Mouse (Mus musculus) intestine, embryonic 16.5 days (tissue): Measurements from ENCODE around the gene Cdh23. TPM values are rescaled to one million over a fixed set of nuclear protein-coding genes. Genes with fewer than 3 reads are reported as not detected.
A peak's percentile ranks its signal among the peaks of the same experiment; 100 is the strongest.

ENCODE experiments used
- ATAC-seq: fragments of 200-750 bp; cut with Nextera tagmentation; 2 replicates; pipeline ENCODE4 v1.8.0; 2017; ENCODE audit warnings: moderate TSS enrichment, moderate library complexity
- H3K27ac ChIP-seq: fragments of 300-500 bp; sonication (generic); 2 replicates; pipeline ENCODE4 v1.5.1; 2014; ENCODE audit warnings: mild to moderate bottlenecking, low read length
- H3K27me3 ChIP-seq: fragments of 300-500 bp; sonication (generic); replicated peaks from 2 replicates; pipeline ENCODE4 v1.6.1; 2014; ENCODE audit warnings: low read length, control low read depth, mixed read lengths; ENCODE audit not compliant: control insufficient read depth, insufficient read depth
- H3K36me3 ChIP-seq: fragments of 300-500 bp; sonication (generic); 2 replicates; pipeline ENCODE4 v1.6.1; 2014; ENCODE audit warnings: low read length, control low read depth; ENCODE audit not compliant: control insufficient read depth, insufficient read depth
- H3K4me1 ChIP-seq: fragments of 300-500 bp; sonication (generic); 2 replicates; pipeline ENCODE4 v1.6.1; 2014; ENCODE audit warnings: low read length, control low read depth, mixed read lengths; ENCODE audit not compliant: control insufficient read depth, insufficient read depth
- H3K4me2 ChIP-seq: fragments of 300-500 bp; sonication (generic); 2 replicates; pipeline ENCODE4 v1.6.1; 2014; ENCODE audit warnings: low read depth, low read length, control low read depth
- H3K4me3 ChIP-seq: fragments of 300-500 bp; sonication (generic); 2 replicates; pipeline ENCODE4 v1.5.1; 2014; ENCODE audit warnings: mild to moderate bottlenecking, low read length
- H3K9ac ChIP-seq: fragments of 300-500 bp; sonication (generic); 2 replicates; pipeline ENCODE4 v1.6.1; 2014; ENCODE audit warnings: low read depth, low read length
- H3K9me3 ChIP-seq: fragments of 300-500 bp; sonication (generic); 2 replicates; pipeline ENCODE4 v1.6.1; 2016; ENCODE audit warnings: low read length, control low read depth; ENCODE audit not compliant: control insufficient read depth
- WGBS: fragments of 180-500 bp; shearing (Covaris S2); extraction: QIAGEN DNeasy Blood & Tissue Kit; methylation state at CpG from one replicate; pipeline ENCODE4 v1.1.7; 2014; 5-methylcytosine and 5-hydroxymethylcytosine counted together
- polyA plus RNA-seq: library from polyadenylated mRNA; unstranded; fragments of >200 nt; fragmentation: Nextera tagmentation; extraction: Ambion mirVana; gene quantifications from 2 replicates; pipeline ENCODE4 v1.2.1, GENCODE M21; 2015

Gene Cdh23
- polyA plus RNA-seq, 1 experiment from 2014 or later: 0.33 TPM

- H3K4me1 ChIP-seq: peaks cover 17% of the 10 kb centered on the region
- no peak overlapping the region for H3K27ac ChIP-seq
- no peak overlapping the region for H3K9ac ChIP-seq
- WGBS: 37% methylated on average over 6 of the region's 6 CpGs
- H3K4me2 ChIP-seq: no peak overlapping the region
- no peaks in the 10 kb centered on the region for H3K9me3 ChIP-seq
- ATAC-seq: no peak
- H3K36me3 ChIP-seq: no peaks in the 10 kb centered on the region
- H3K27me3 ChIP-seq: no peaks in the 10 kb centered on the region
- no peak overlapping the region for H3K4me3 ChIP-seq
These were observed 422.9 kb downstream of the Cdh23 start for GRCm38 (mm10) chr10:60273382-60273781.

DNA sequence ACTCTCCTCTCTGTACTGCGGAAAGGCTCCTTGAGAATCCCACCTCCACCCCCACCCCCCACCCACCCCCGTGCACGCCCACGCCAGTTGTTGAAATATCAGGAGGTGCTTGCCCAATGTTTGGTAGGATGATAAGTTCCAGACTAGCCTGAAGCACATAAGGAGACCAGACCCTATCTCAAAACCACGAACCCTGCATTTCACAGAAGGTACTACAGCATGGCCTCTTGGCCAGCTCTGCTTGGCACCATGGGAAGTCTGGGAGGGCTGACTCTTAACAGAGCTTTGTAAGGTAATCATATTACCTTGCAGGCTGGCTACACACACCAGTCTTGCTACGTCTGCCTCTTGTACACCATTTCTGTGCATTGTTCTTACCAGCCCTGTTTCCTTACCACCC lies 424.0 kb downstream of the Cdh23 start:
- Histone ChIP-seq H3K27me3 (no peaks in the 10 kb centered on the region), H3K9me3 (no peaks in the 10 kb centered on the region), H3K27ac (no peak overlapping the region), H3K4me1 (peaks cover 17% of the 10 kb centered on the region), H3K36me3 (no peaks in the 10 kb centered on the region), H3K9ac (no peak overlapping the region), H3K4me3 (no peak overlapping the region), H3K4me2 (no peak overlapping the region)
- 29% methylated on average over 6 of the region's 6 CpGs for WGBS
- no peak for ATAC-seq

DNA sequence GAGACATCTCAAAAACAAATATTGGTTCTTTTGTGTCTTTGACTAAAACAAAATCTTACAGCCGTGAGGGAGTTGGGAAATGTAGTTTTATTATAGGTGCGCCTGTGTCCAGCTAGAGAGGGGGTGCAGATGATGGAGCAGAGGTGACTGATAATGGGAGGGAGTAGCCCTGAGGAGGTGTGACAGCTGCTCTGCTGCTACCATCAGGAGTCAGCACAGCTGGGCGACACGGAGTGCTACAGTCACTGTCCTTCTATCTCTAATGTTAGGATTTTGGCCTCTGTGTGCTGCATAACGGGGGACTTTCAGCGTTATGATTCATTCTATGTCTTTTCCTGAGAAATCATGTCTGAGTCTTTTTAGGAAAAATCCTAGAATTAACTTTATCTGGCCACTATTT lies 425.3 kb downstream of the Cdh23 start:
- Histone ChIP-seq H3K9ac (no peak overlapping the region), H3K27me3 (no peaks in the 10 kb centered on the region), H3K36me3 (no peaks in the 10 kb centered on the region), H3K4me3 (no peak overlapping the region), H3K4me1 (peaks cover 17% of the 10 kb centered on the region), H3K9me3 (no peaks in the 10 kb centered on the region), H3K4me2 (no peak overlapping the region), H3K27ac (no peak overlapping the region)
- peak; percentile 43; the same call in 1 of the 2 replicates for ATAC-seq
- 51% methylated on average over 6 of the region's 6 CpGs for WGBS

DNA sequence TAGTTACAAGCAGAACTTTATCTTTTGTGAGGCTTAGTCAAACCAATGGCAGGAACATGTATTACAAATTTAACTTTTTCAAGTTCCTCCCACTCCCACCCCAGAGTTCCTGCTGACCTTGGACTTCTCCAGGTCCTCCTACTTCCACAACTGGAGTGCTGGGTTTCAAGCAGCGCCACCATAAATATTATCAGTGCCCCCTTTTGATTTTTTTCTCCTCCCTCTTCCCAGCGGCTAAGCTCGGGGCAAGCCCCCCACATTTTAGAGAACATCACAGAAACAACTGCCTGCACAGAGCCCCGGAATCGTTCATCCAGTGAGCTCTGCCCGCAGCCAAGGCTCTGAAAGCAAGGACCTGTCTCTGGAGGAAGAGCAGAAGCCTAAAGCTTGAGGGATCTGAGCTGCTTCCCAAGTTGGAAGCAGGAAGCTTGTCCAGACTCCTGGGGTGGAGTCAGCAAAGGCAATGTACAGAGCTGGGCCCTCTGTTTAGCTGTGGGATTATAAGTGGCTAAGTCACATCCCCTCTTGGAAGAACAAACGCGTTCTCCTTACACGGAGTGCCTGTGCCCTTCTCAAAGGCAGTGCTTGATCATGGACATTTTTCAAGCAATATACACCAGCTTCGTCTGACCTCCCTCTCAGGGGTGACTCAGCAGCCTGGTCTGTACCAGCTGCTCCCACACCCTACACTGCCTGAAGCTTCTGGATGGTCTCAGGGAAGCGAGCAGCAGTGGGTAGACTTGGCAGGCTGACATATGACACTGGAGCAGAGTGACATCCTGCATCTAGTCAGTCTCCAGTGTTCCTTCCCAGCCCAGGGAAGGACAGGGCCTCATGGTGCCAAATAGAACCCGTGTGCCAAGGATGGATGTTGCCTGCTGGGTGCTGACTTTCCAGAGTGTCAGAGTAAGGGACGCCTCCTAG lies 426.9 kb downstream of the Cdh23 start:
- Histone ChIP-seq H3K9ac (no peak overlapping the region), H3K36me3 (no peaks in the 10 kb centered on the region), H3K27ac (peak overlapping the region; percentile 38), H3K4me3 (no peak overlapping the region), H3K4me1 (peaks cover 22% of the 10 kb centered on the region), H3K4me2 (no peak overlapping the region), H3K27me3 (no peaks in the 10 kb centered on the region), H3K9me3 (no peaks in the 10 kb centered on the region)
- ATAC-seq: peak; percentile 37
- WGBS: 50% methylated on average over 13 of the region's 13 CpGs

DNA sequence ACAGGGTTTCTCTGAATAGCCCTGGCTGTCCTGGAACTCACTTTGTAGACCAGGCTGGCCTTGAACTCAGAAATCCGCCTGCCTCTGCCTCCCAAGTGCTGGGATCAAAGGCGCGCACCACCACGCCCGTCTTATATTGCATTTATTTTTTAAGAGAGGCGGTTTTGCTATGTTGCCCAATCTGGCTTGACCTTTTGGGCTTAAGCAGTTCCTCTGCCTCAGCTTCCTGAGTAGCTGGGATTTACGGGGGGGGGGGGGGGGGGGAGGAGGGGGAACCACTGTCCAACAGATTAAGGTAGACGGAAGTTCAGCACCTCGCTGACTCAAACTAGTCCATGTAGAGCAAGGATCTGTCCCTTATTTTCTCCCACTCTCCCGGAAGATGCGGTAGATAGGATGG lies 427.6 kb downstream of the Cdh23 start:
- Histone ChIP-seq H3K27me3 (no peaks in the 10 kb centered on the region), H3K27ac (no peak overlapping the region), H3K9me3 (no peaks in the 10 kb centered on the region), H3K36me3 (no peaks in the 10 kb centered on the region), H3K4me2 (no peak overlapping the region), H3K9ac (no peak overlapping the region), H3K4me1 (peaks cover 22% of the 10 kb centered on the region), H3K4me3 (no peak overlapping the region)
- WGBS: 86% methylated on average over 10 of the region's 11 CpGs
- no peak for ATAC-seq

GRCm38 (mm10) chr10:60266842-60267401 lies 429.4 kb downstream of the Cdh23 start:
- Histone ChIP-seq H3K9ac (no peak overlapping the region), H3K27me3 (no peaks in the 10 kb centered on the region), H3K4me1 (peaks cover 23% of the 10 kb centered on the region), H3K9me3 (no peaks in the 10 kb centered on the region), H3K4me2 (no peak overlapping the region), H3K4me3 (no peak overlapping the region), H3K27ac (no peak overlapping the region), H3K36me3 (no peaks in the 10 kb centered on the region)
- no peak for ATAC-seq
- WGBS: 79% methylated on average over 8 of the region's 8 CpGs

GRCm38 (mm10) chr10:60265252-60265651 lies 431.0 kb downstream of the Cdh23 start:
- ATAC-seq: no peak
- no peak overlapping the region for H3K4me2 ChIP-seq
- peaks cover 18% of the 10 kb centered on the region for H3K4me1 ChIP-seq
- no peak overlapping the region; the same call in 1 of the 2 replicates for H3K9ac ChIP-seq
- WGBS: 64% methylated on average over 10 of the region's 10 CpGs
- H3K9me3 ChIP-seq: no peaks in the 10 kb centered on the region
- no peak overlapping the region for H3K27ac ChIP-seq
- no peaks in the 10 kb centered on the region for H3K27me3 ChIP-seq
- H3K36me3 ChIP-seq: no peaks in the 10 kb centered on the region
- H3K4me3 ChIP-seq: no peak overlapping the region

GRCm38 (mm10) chr10:60263351-60263750 lies 432.9 kb downstream of the Cdh23 start:
- ATAC-seq: no peak
- Histone ChIP-seq H3K4me1 (peaks cover 13% of the 10 kb centered on the region; the same call in 1 of the 2 replicates), H3K4me3 (no peak overlapping the region), H3K27me3 (no peaks in the 10 kb centered on the region), H3K4me2 (no peak overlapping the region), H3K9me3 (no peaks in the 10 kb centered on the region), H3K9ac (no peak overlapping the region), H3K27ac (no peak overlapping the region), H3K36me3 (no peaks in the 10 kb centered on the region)
- 85% methylated on average over 7 of the region's 7 CpGs for WGBS

- peak; percentile 88 for ATAC-seq
- Histone ChIP-seq H3K27me3 (no peaks in the 10 kb centered on the region), H3K4me2 (no peak overlapping the region), H3K27ac (peak overlapping the region; percentile 68), H3K9me3 (no peaks in the 10 kb centered on the region), H3K9ac (no peak overlapping the region), H3K4me1 (peaks cover 13% of the 10 kb centered on the region; the same call in 1 of the 2 replicates), H3K4me3 (no peak overlapping the region), H3K36me3 (no peaks in the 10 kb centered on the region)
- WGBS: 11% methylated on average over 3 of the region's 3 CpGs
These were observed 433.9 kb downstream of the Cdh23 start for GRCm38 (mm10) chr10:60262386-60262785.
